Mouse (Mus musculus) cerebellum, adult 2 months (tissue): ENCODE measurements around the gene Tnip3. TPM values are rescaled to one million over a fixed set of nuclear protein-coding genes. Genes with fewer than 3 reads are reported as not detected.

Experiments
- DNase-seq, 2 experiments: peaks; one replicate each; pipeline ENCODE4 v3.0.0; 2021
- H3K27ac ChIP-seq: fragments of 200-500 bp; 2 replicates; pipeline ENCODE4 v1.5.1; 2012; ENCODE audit warnings: low read length, control low read depth, inconsistent platforms; ENCODE audit not compliant: insufficient read depth
- H3K27me3 ChIP-seq: fragments of 200-500 bp; 2 replicates; pipeline ENCODE4 v1.6.1; 2012; ENCODE audit warnings: inconsistent platforms, mild to moderate bottlenecking, low read length, moderate library complexity; ENCODE audit not compliant: control insufficient read depth, insufficient read depth
- H3K4me1 ChIP-seq: fragments of 200-500 bp; 2 replicates; pipeline ENCODE4 v1.6.1; 2011; ENCODE audit warnings: low read length; ENCODE audit not compliant: control insufficient read depth, insufficient read depth
- H3K4me3 ChIP-seq: fragments of 200-500 bp; replicated peaks from 2 replicates; pipeline ENCODE3; 2011; ENCODE audit warnings: mild to moderate bottlenecking, low read depth, low read length, control low read depth; ENCODE audit not compliant: insufficient read depth
- CTCF ChIP-seq: fragments of 200-500 bp; IDR thresholded peaks from 2 replicates; pipeline ENCODE4 v1.5.1; 2011; ENCODE audit warnings: low read depth, mild to moderate bottlenecking, control low read depth, low read length, moderate library complexity, borderline replicate concordance; ENCODE audit not compliant: insufficient read depth
- POLR2A ChIP-seq: fragments of 200-500 bp; IDR thresholded peaks from 2 replicates; pipeline ENCODE4 v1.6.1; 2011; ENCODE audit warnings: low read length, control low read depth, borderline replicate concordance; ENCODE audit not compliant: insufficient read depth
- WGBS: fragments of 180-500 bp; shearing (Covaris S2); methylation state at CpG from one replicate; pipeline ENCODE4 v1.1.7; 2018; 5-methylcytosine and 5-hydroxymethylcytosine counted together
- polyA plus RNA-seq: library from polyadenylated mRNA; depleted of rRNA; stranded (reverse); fragments of >200 nt; gene quantifications from 2 replicates; pipeline ENCODE4 v1.2.3, GENCODE M21; 2012; rRNA removed

Tnip3 gene
- polyA plus RNA-seq, 1 experiment = not detected

GRCm38 (mm10) chr6:65666295-65666694 lies 141.2 kb downstream of the Tnip3 start:
- no peak overlapping the region for H3K4me3 ChIP-seq
- DNase-seq = no peak
- WGBS = 89% methylated on average over 3 of the region's 3 CpGs
- no peak overlapping the region for H3K27ac ChIP-seq
- H3K4me1 ChIP-seq = no peaks in the 10 kb centered on the region
- TF ChIP-seq POLR2A (no peak), CTCF (no peak)
- H3K27me3 ChIP-seq = no peaks in the 10 kb centered on the region

DNA sequence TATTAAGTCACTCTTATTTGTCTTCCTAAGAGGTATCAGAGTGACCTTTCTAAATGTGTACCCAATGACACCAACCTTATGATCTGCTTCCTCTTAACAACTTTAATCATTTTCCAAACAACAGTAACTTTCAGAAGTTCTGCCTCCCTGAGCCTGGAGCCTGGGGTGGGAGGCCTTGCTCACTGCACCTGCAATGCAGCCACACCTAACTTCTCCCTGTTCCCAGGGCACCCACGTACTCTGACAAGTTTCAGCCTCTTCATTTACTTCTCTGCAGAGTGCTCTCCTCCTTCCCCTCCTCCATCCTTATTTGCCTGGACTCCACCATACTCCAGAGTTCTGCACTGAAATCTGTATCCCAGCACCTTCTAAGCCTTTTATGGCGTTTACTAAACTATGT lies 144.9 kb downstream of the Tnip3 start:
- no peak overlapping the region for H3K4me3 ChIP-seq

GRCm38 (mm10) chr6:65670981-65671411 lies 145.9 kb downstream of the Tnip3 start:
- peak in 1 of 2 experiments; percentile 6 for DNase-seq
- H3K4me1 ChIP-seq = peaks cover 4% of the 10 kb centered on the region; the same call in 1 of the 2 replicates
- 25% methylated on average over 20 of the region's 21 CpGs for WGBS
- peak overlapping the region; percentile 47 for H3K4me3 ChIP-seq
- H3K27ac ChIP-seq = no peak overlapping the region
- peaks cover 5% of the 10 kb centered on the region; the same call in 1 of the 2 replicates for H3K27me3 ChIP-seq
- TF ChIP-seq POLR2A (no peak), CTCF (no peak)

More for the DNA sequence above, 144.9 kb downstream of the Tnip3 start:
- Histone ChIP-seq H3K4me1 (peaks cover 4% of the 10 kb centered on the region; the same call in 1 of the 2 replicates), H3K27me3 (peaks cover 5% of the 10 kb centered on the region; the same call in 1 of the 2 replicates), H3K27ac (no peak overlapping the region)
- no peak for DNase-seq
- WGBS = 84% methylated on average over 2 of the region's 2 CpGs
- TF ChIP-seq POLR2A (no peak), CTCF (no peak)

- DNase-seq = peak; percentile 49 to 50
- under 1% methylated on average over 40 of the region's 45 CpGs for WGBS
- peaks cover 5% of the 10 kb centered on the region; the same call in 1 of the 2 replicates for H3K27me3 ChIP-seq
- TF ChIP-seq POLR2A (0 out of 2 replicates have a peak, but pooled peaks have one; percentile 22), CTCF (no peak)
- H3K4me1 ChIP-seq = peaks cover 4% of the 10 kb centered on the region; the same call in 1 of the 2 replicates
- H3K27ac ChIP-seq = no peak within 1 kb of the TSS
- H3K4me3 ChIP-seq = peak within 1 kb of the TSS; percentile 52
Measured at GRCm38 (mm10) chr6:65671451-65671850, 146.3 kb downstream of the Tnip3 start, which contains the start of gene Ndnf. Ndnf (plus strand) TSS chr6:65671590.

DNA sequence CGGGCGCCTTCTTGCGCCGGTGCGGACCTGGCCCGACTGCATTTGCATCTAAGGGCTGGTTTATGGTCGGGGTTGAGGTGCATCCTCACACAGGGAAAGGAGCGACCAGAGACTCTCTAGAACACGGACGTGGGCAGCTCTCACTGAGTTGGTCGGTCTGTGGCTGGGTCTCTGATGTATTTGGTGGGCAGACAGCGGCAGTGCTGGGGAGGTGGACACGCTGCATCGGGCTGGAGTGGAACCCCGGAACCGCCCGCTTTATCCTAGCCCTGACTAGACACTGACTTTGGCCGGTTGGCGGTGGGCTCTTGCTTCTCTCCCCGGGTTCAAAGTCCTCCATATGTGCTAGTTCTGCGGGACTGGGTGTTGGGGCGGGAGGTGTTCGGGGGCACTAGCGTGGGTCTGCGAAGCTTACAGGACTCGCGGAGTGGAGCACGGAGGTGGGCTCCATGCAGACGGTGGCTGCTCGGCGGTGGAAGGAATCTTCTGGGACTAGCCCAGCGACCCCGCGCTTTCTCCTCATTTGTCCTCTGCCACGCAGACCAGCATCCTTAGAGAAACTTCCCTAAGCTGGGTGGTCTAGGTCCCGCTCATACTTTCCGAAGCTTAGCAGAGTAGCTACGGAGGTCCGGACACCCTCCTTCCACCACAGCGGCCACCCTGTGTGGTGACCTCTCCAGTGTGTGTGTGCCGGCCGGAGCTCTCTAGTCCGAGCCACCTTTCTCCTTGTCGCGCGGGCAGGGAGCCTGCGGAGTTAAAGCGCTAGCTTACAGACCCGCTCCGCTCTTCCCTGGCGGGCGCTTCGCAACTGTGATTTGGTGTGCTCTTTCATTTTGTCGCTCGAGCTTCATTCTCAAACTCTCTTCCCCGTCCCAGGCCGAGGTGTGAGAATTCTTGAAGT lies 147.3 kb downstream of the Tnip3 start:
- DNase-seq = peak; percentile 19 to 37
- no peak overlapping the region for H3K27ac ChIP-seq
- peaks cover 5% of the 10 kb centered on the region; the same call in 1 of the 2 replicates for H3K27me3 ChIP-seq
- 1% methylated on average over 57 of the region's 57 CpGs for WGBS
- TF ChIP-seq CTCF (no peak), POLR2A (no peak)
- peak overlapping the region; percentile 52 for H3K4me3 ChIP-seq
- H3K4me1 ChIP-seq = peaks cover 4% of the 10 kb centered on the region; the same call in 1 of the 2 replicates

Other genes starting within 250 kb of the Tnip3 start
- 0.46 and 0.52 TPM in 2 replicates for gene C130060K24Rik, start 144.2 kb upstream of the Tnip3 start, polyA plus RNA-seq
- 7.0 and 8.2 TPM in 2 replicates for gene Ndnf, start 146.3 kb downstream of the Tnip3 start, polyA plus RNA-seq